Mouse (Mus musculus): ENCODE data around the gene Kcnab1.

Gene Kcnab1

DNA sequence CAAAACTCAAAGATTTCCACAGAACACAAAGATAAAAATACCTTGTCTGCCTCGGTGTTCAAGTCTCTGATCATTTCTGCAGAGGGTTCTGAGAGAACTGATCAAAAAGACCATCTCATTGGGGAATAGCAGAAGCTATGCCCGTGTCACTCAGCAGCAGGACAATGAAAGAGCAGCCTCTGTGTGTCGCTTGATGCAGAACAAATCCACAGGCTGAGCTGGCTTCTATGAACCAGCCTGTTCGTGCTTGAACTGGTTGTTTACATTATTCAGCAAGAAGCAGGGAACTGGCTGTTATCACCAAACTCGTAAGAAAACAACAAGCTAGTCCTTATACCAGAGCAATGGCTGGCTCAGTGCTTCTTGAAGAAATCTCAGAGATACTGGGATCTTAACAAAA lies 193.4 kb downstream of the Kcnab1 start:
- intact Hi-C loops (cut with DNase I) = no loop called here

- intact Hi-C loops (cut with DNase I) = loop anchor here (5.0 to 10.0 kb wide), 2 partner anchors 36 to 619 kb away; no protein-coding TSS in a partner anchor
Observed at GRCm38 (mm10) chr3:65315837-65316236, 206.7 kb downstream of the Kcnab1 start.

GRCm38 (mm10) chr3:65316738-65317137 lies 207.6 kb downstream of the Kcnab1 start:
- intact Hi-C loops (cut with DNase I) = loop anchor here (5.0 to 10.0 kb wide), 2 partner anchors 36 to 618 kb away; no protein-coding TSS in a partner anchor

DNA sequence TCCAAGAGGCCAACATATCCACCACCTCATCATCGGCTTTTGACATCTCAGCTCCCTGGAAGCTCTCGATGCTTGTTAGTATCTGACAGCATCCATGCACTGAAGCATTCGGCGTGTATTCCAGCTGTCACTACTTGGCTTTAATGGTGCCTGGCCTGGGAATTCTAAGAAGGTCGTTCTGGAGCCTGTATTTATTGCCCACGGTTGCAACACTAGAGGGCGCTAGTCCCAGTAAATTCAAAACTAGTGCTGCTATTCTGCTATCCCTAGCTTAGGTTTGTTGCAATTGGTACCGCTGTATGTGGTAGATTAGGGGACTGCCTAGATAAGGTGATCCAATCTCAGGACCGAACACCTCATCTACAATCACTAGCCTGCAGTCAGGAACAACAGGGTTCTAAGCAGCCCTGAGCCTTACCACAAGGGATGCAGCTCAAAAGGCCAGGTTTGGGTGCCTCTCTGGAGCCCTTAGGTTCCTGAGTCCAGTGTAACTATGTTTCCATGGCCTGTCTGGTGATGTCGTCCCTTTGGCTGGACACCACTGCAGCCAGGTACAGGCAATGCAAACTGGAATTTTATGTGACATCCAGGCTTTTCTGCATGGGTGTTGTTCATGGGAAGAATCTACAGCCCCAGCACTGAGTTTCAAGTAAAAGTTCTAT lies 208.8 kb downstream of the Kcnab1 start:
- intact Hi-C loops (cut with DNase I) = loop anchor here (5.0 to 10.0 kb wide), 2 partner anchors 34 to 617 kb away; no protein-coding TSS in a partner anchor

DNA sequence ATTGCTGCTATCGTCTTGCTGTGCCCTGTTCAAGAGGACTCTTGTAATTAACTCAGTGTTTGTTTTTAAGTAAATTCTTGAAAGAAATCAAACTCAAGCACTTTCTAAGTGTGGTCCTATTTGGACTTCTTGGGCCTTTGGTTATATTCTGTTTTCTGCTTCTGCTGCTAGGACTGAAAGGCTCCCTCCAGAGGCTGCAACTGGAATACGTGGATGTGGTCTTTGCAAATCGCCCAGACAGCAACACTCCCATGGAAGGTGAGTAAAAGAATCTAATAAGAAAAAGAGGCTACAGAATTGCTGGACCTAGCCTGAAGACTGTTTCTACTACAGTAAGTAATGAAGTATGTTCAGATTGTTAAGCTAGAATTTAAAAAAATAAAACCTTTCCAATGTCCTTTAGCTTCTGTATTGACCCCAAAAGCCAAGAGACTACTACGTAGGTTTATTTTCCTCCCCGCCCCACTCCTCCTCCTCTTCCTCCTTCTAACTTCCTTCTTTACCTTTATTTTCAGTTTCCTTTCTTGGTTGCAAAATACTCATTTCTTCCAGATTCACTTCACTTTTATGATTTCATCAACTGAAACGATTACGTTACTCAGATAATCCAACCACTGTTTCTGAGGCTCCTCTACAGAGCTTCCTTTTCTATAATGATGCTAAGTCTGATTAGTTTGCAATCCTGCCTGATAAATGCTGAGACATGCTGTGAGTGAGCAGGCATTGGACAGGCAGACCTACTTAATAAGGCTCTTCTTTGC lies 210.2 kb downstream of the Kcnab1 start:
- intact Hi-C loops (cut with DNase I) = loop anchor here (5.0 to 10.0 kb wide), 2 partner anchors 33 to 615 kb away; no protein-coding TSS in a partner anchor

DNA sequence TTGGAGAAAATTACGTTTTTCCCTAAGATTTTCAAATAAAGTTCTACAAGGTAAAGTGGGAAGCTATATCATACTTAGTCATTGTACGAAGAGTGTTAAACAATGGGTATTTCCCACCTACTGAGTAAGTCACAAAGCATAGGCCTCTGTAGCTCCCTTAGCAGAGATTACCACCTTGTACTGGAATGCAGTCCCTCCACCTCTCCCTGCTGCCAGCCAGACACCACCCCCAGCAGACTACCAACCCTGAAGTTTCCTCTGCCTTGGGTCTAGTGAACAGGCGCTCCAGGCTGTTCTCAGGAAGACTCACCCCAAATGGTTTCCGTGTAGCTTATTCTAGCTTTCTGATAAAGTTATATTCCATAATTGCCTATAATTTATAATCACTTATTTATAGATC lies 211.8 kb downstream of the Kcnab1 start:
- intact Hi-C loops (cut with DNase I) = no loop called here

DNA sequence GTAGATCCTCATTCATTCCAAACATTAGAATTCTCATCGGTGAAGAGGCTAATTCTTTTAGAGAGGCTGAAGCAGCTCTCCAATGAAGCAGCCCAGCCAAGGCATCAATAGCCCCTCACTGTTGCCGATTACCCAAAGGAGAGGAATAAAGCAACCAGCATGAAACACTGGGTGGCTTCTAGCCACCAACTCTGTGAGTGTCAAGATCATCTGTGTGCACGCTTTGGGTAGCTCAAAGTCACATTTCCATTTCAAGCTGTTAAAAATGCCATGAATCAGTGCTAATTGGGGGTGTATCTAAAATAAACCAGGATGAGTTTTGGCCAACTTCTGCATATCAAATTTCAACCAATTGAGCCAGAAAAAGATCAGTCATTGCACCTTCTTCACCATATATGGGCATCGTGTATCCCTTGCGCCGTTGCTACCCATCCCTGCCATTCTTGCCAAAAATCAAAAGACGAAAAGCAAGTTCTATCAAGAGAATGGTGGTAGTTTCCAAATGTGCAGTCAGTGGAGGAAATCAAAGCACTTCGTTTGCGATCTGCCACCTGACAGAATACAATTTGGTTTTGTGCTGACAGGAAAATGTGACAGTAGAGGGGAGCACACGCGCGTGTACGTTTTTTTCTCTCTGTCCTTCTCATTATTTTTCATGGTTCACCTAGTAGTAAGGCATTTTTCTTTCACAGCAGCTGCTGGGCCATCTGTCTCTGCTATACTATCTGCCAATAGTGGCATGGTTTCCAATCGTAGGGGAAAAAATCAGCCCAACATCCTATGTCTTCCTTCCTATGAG lies 213.0 kb downstream of the Kcnab1 start:
- intact Hi-C loops (cut with DNase I) = no loop called here

DNA sequence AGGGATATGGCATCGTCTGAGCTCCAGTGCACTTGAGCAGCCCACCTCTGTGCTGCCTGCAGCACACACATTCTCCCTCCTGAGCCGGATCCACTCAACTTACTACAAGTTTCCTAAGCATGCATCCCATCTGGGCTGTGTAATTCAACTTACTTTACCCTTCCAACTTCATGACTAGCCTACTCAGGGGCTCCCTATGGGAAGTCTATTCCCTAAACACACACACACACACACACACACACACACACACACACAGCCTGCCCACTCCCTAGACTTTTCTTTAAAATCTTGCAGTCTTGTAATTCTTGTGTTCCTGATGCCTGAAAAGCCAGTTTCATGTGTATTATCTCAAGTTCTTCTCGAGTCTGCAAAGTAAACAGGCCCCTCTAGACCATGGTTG lies 216.1 kb downstream of the Kcnab1 start:
- intact Hi-C loops (cut with DNase I) = no loop called here

DNA sequence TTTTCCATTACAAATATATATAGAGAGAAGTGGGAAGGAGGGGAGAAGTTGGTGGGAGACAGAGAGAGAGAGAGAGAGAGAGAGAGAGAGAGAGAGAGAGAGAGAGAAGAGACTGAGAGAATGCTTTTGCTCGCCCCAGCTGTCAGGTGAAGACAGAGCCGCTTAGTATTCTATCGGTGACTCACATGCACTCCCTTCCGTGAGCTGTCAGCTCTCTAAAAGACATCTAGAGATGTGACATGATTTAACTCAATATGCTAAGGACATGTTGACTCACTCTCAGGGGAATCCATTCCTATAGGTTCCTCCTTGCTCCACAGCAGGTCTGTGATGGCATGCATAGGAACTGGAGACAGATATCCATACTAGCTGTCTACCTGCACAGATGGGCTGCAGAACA lies 219.6 kb downstream of the Kcnab1 start:
- intact Hi-C loops (cut with DNase I) = no loop called here

DNA sequence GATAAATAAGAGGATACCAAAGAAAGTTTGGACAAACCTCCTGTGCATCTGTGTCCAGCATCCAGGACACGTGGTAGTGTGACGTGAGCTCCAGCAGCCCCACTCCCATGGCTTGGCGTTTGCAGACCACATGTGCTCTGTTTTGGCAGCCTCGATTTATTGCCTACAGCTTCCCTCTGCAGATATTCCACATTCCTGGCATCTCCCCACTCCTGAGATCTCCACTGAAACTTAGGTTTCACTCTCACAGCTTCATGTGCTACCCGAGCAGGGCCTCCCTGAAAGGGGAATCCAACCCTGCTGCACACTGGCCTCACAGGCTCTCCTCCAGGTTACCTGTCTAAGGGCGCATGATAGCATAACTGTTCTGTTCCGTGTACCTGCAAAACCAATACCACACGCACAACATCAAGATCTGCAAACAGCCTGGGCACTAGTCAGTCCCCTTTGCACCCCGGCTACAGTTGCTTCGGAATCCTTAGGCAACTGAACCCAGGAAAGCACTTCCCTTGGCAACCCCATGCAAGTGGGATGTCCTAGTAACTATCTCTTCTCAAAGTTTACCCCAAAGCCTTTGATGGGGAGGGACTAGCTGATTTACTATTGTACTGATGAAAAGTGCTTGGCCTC lies 228.8 kb downstream of the Kcnab1 start:
- intact Hi-C loops (cut with DNase I) = no loop called here

DNA sequence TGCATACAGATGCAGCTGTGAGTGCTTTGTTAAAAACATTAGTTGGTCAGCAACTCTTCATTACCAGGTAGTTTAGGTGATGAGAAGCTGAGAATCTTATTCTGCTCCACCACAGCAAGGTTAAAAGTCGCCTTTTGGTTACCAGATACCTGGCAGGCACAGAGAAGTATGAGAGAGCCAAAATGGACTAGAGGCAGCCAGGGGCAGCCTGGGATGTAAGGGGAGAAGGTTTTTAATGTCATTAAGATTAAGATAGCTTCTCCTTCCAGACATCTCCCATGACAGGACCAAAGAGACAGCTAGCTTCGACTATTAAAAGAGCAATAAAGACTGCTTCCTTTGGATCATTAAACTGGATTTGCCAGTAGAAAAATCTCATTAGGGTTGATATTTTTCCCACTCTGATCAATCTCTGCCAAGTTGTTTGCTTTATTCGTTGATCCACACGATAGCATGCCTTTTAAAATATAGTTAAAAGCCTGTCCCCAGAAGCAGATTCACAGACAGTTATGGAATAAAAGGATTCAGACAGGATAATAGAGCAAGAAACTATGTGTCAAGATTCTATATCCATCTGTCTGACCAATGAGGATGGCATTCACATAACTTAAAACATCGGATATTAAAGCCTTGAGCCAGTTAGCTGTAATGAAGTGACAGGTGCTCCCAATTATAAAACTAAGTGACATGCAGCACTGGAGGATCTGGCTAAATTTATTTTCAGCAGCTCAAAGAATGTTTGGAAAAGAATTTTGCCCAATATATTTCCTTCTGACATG lies 231.2 kb downstream of the Kcnab1 start:
- intact Hi-C loops (cut with DNase I) = no loop called here

GRCm38 (mm10) chr3:65346176-65346575 lies 237.0 kb downstream of the Kcnab1 start:
- intact Hi-C loops (cut with DNase I) = no loop called here

GRCm38 (mm10) chr3:65352278-65353127 lies 243.3 kb downstream of the Kcnab1 start:
- intact Hi-C loops (cut with DNase I) = loop anchor here (5.0 kb wide), 2 partner anchors 35 to 455 kb away; no protein-coding TSS in a partner anchor

DNA sequence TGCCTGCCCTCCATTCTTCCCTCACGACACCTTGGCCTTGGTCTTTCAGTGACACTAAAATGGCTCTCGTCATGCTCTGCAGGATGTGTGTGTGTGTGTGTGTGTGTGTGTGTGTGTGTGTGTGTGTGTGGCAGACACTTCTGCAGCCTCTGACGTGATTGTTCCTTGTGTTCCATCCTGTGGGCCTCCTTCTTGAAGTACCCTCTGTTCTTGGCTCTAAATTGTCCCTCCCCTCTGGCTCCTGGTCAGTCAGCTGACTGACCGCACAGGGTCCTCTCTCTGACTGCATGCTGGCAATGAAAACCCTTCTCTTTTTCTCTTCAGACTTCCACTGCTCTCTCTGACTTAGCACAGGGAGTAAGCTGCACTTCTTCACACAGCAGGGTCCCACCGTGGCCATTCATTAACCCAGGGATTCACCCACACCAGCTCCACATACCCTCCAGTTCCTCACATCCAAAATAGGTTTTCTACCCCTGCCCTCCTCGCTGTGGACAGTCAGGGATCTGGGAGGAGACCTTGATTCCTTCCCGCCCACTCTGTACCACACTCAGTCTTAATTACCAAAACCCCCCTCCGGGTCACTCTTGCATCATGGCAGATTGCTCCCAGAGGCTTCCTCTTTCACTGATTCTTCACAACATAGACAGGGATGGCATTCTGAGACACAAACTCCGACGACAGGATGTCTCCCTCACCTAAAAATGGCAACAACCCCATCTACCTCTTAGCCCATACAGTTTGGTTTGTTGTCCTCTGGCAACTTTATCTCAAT lies 244.3 kb downstream of the Kcnab1 start:
- intact Hi-C loops (cut with DNase I) = loop anchor here (5.0 kb wide), 2 partner anchors 36 to 456 kb away; no protein-coding TSS in a partner anchor

GRCm38 (mm10) chr3:65355479-65355878 lies 246.3 kb downstream of the Kcnab1 start:
- intact Hi-C loops (cut with DNase I) = no loop called here

GRCm38 (mm10) chr3:65358275-65358674 lies 249.1 kb downstream of the Kcnab1 start:
- intact Hi-C loops (cut with DNase I) = no loop called here

GRCm38 (mm10) chr3:65358841-65359240 lies 249.7 kb downstream of the Kcnab1 start:
- intact Hi-C loops (cut with DNase I) = no loop called here

GRCm38 (mm10) chr3:65360163-65360969 lies 251.2 kb downstream of the Kcnab1 start:
- intact Hi-C loops (cut with DNase I) = no loop called here

Data from adrenal gland (tissue).